Mouse (Mus musculus): Measurements from ENCODE around the gene Slc35d1. TPM values are rescaled to one million over a fixed set of nuclear protein-coding genes. Genes with fewer than 3 reads are reported as not detected.

Slc35d1 gene
- polyA plus RNA-seq, 1 experiment from 2014 or later = 7.3 TPM

Other genes with a start within 250 kb of the Slc35d1 start
- gene Tctex1d1, start 236.6 kb downstream of the Slc35d1 start, polyA plus RNA-seq (2015; fragmentation: Nextera tagmentation; extraction: Ambion mirVana) = 0.51 and 0.61 TPM in 2 replicates
- not detected in 2 replicates for gene Insl5, start 188.3 kb downstream of the Slc35d1 start, polyA plus RNA-seq (2015; fragmentation: Nextera tagmentation; extraction: Ambion mirVana)
- gene Mier1, start 100.8 kb downstream of the Slc35d1 start, polyA plus RNA-seq (2015; fragmentation: Nextera tagmentation; extraction: Ambion mirVana) = 36.4 and 37.1 TPM in 2 replicates
- gene Wdr78, start 100.6 kb downstream of the Slc35d1 start, polyA plus RNA-seq (2015; fragmentation: Nextera tagmentation; extraction: Ambion mirVana) = 4.0 and 4.3 TPM in 2 replicates
- gene 4921539E11Rik, start 75.7 kb upstream of the Slc35d1 start, polyA plus RNA-seq (2015; fragmentation: Nextera tagmentation; extraction: Ambion mirVana) = not detected in 2 replicates
- 25.0 and 27.1 TPM in 2 replicates for gene Oma1, start 98.6 kb upstream of the Slc35d1 start, polyA plus RNA-seq (2015; fragmentation: Nextera tagmentation; extraction: Ambion mirVana)

Measured in kidney, embryonic 16.5 days (tissue).